Mouse (Mus musculus) adipocyte (in vitro differentiated cells): ENCODE measurements around the gene Ccl5.
A peak's percentile ranks its signal among the peaks of the same experiment; 100 is the strongest.
"Not testable (repeated sequence)": the region's sequence is repeated elsewhere in the genome, so short reads cannot be mapped to it uniquely, and the experiment has no call there.

Experiments used
- DNase-seq: peaks from one replicate; pipeline ENCODE4 v3.0.0-alpha.2; 2016; ENCODE audit warnings: low spot score

The Ccl5 gene

GRCm38 (mm10) chr11:83530360-83530759 lies at the start of gene Ccl5:
Gene Ccl5 (minus strand): TSS chr11:83530518.
- no peak for DNase-seq

DNA sequence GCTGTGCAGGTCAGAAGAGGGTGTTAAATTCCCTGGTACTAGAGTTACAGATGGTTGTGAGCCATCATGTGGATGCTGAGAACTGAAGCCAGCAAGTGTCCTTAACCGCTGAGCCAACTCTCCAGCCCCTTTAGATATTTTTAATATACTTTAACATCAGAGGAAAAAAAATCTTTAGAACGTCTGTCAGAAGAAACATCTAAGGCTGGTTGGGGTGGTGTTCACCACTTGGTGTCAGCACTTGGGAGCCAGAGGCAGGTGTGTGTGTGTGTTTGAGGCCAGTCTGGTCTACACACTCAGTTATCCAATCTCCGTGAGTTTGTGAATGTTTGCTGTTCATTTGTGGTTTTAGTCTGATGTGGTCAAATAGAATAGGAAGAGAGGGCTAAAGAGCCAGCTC lies 48.7 kb upstream of the Ccl5 start:
- DNase-seq = no peak

DNA sequence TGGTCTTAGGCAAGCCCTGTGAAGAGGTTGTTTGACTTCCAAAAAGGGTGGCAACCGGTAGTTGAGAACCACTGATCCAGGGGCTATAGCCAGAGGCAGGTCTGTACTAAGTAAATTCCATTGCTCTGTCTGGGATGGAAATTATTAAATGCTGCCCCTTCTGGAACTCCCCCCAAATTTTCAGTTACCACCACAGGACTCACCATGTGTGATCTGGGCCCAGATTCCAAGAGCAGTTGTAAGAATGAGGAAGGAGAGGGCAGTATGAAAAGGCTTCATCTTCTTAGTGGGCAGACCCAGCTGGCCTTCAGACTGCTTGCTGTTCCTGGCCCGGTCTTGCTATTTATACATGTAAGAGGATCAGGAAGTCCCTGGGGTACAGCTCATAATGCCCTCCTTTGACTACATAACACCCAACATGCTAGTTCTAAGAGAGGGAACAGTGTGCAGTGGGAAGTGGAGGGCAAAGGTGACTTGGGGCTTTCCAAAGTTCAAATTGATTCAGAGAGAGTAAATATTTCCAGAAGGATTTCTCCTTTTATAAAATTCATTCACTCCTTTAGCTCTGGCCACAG lies 48.0 kb upstream of the Ccl5 start, which contains the start of gene Ccl9:
TSS of gene Ccl9 (minus strand) at position 451 of the 575 bp plus-strand sequence.
- DNase-seq = peak; percentile 32

DNA sequence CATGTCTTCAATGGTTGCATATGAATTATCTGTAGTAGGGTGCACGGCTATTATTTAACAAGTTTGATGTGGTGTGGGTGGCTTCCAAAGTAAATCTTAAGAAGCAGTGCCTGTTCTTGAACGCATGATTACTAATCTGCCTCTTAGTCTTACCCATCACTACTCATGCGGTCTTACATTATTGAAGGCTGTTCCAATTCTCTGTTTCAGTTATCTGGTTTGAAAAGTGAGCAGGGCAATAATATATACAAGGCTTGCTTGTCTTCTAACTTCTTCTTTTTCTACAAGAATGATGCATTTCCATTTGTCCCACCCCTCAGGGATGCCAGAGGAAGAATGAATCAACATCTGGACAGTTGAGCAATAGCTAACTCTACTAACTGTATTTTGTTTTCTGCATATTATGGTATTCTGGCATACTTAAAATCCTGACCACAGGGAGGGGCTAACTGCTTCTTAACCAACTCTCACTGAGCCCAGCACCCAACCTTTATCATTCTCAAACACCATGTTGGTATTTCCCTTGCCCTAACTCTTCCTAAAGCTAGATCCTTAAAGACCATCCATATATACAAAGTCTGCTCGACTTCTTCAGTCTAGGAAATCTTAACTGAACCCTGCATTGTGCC lies 46.7 kb upstream of the Ccl5 start:
- peak; percentile 68 for DNase-seq

DNA sequence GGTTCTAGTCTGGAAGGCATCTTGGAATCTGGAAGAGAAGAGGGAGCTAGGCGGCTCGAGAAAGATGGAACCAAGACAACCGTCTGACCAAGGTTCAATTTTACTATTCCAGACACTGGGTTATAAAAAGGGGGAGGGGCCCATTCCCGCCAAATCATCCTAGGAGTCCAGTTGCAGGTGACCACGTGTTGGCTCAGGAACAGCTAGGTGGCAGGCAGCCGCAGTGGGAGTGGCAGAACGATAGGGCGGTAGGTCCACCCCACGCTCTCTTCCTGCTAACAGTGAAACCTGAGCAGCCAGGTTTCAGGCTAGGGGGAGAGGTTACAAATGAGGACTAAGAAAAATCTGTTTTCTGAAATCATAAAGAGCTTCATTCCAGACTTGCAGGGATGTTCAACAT lies 42.5 kb upstream of the Ccl5 start:
- DNase-seq = no peak

- DNase-seq = peak; percentile 64
Observed at GRCm38 (mm10) chr11:83572223-83572622, 41.9 kb upstream of the Ccl5 start.

DNA sequence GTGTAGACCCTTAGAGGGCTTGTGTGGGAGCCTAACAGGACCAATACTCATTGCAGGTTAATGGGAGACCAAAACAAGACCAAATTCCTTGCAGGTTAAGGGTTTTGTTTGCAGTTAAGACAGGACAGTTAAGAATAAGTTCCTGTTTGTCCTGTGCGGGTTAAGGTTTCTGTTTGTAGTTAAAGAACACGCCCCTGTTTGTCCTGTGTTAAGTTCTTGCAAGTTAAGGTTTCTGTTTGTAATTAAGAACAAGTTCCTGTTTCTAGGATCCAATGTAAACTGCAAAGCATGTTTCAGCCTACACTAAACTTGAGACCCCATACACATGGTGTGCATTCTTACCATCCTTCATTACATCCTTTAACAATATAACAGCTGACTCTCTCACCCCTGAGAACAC lies 39.9 kb upstream of the Ccl5 start:
- no peak for DNase-seq

DNA sequence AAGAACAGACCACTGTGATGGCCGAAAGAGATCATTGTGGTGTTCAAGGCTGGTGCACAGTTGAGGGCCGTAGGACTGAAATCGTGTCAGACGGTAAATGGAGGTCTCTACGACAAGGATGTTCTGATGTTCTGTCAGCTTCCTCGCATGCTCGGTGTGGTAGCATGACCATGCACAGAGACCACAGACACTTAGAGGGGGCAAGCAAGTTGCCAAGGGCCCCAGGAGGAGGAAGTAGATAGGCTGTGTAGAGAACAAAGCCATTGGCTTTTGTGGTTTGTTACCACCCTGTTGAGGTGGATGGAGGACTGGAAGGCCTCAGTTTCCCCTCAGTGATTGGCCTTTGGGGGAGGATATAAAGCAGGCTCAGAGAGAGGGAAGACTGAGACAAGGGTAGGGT lies 38.9 kb upstream of the Ccl5 start:
- no peak for DNase-seq

DNA sequence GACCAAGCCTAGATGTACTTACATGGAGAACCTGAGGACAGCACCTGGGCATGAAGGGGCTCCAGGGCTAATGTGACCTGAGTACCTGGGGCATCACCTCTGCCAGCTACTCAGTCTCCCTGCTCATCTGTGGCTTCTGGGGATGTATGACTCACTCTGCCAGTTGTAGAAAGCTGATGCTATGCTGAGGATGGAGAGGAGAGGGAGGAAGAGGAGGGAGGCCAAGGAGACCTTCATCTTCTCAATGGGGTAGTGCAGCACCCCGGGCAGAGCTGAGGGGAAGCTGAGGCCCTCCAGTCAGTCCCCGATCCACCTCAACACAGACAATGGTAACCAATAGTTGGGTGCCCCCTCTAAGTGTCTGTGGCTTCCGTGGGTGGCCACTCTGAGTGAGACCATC lies 38.5 kb upstream of the Ccl5 start:
- DNase-seq = no peak

- DNase-seq = peak; percentile 66
Observed at GRCm38 (mm10) chr11:83568061-83568460, 37.7 kb upstream of the Ccl5 start.

DNA sequence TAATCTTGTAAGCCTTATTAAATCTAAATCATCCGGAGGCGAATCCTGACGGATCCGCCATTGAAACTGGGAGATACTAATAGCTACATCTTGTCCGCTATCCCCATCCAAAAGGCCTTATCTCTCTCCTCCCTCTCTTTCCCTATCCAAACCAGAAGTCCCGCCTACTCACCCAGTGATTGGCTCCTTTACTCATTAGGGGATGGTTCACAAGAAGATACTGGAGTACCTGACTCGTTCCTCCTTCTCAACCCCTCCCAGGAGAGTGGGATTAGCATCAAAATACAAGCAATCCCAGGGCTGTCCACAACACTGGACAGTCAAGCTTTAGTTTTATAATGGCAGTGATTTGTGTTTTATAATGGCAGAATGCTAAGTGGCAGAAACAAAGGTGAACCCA lies 37.0 kb upstream of the Ccl5 start:
- no peak for DNase-seq

DNA sequence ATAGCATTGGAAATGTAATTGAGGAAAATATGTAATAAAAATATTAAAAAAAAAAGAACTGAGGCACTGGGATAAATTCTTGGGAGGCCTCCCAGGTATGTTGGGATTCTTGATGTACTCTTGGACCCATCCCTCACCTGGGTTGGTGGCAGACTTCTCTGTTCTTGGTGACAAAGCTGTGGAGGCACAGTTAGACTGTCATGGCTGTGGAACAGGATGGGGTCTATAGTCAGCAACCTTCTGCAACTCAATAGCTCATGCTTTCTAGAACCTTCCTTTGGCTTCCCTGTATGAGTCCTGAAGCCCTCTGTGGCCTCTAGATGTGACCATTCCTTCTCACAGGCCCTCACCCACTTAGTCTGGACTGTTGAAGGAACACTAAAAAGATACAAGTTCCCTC lies 36.3 kb upstream of the Ccl5 start:
- no peak for DNase-seq

DNA sequence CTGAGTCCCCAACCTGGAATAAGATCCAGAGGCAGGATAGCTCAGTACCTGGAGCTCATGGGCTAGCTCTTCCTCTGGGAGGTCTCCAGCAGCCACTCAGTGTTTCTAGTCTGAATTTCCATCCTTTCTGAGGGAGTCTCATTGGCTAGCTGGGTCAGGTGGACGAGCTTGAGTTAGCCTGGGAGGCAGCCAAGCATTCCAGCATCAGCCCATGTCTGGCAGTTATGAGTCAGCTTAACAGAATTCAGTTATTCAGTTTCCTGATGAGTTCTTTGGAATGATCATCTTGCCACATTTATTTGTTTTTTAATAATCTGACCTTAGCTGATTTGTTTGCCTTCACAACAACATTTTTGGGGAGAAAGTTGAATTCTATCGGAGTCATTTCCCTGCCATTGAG lies 33.4 kb upstream of the Ccl5 start:
- DNase-seq = peak; percentile 88

GRCm38 (mm10) chr11:83562311-83562887 lies 32.1 kb upstream of the Ccl5 start:
- DNase-seq = no peak

GRCm38 (mm10) chr11:83560405-83560804 lies 30.1 kb upstream of the Ccl5 start:
- DNase-seq = no peak

GRCm38 (mm10) chr11:83557074-83557473 lies 26.8 kb upstream of the Ccl5 start:
- no peak for DNase-seq

DNA sequence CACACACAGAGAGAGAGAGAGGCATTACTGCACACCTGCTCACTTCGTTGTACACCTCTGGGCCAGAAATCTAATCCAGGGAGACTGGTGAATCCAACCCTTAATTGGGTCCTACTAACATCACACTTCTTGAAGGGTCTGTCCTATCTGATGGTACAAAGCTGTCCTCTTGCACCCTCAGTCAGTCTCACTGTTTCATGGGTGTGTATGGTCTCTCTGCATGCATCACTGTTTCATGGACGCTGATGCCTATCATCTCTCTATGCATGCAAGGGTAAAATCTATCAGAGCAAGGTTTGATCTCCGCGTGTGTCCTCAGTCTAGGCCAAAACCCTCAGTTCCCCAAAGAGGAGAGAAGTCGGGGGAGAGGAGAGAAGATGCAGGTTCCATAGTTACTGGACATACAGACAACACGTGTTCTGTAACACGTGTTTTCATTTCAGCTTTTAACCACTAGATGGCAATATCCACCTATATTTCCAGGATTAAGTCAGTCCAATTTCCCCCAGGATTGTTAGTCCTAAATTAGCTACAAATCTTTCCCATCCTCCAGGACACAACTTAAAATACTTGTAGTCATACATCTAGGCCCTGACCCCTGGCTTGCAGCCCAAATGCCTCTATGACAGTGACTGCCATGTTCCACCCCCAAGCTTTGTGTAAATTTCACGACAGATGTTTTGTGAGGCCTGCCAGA lies 25.9 kb upstream of the Ccl5 start:
- DNase-seq = peak; percentile 87

GRCm38 (mm10) chr11:83551668-83552067 lies 21.4 kb upstream of the Ccl5 start:
- no peak for DNase-seq

GRCm38 (mm10) chr11:83551037-83551436 lies 20.7 kb upstream of the Ccl5 start:
- DNase-seq = not testable (repeated sequence)

GRCm38 (mm10) chr11:83550186-83550632 lies 19.9 kb upstream of the Ccl5 start:
- no peak for DNase-seq

DNA sequence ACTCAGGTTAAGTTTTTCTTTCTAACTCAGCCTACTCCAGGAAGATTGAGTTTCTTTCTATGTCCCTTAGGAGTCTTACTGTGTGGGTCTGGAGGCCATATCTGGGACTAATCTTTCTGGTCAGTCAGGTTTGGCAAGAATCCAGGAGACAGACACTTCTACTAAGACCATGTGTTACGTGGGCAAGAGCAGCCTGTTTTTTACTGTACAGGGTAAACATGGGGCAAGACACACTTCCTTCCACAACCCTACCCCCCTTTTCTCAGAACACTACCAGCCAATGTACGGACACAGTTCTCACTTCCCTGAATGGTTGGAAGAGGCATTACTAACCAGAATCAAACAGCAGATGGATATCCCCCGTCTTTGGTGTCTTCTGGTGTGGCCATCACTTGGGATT lies 13.9 kb upstream of the Ccl5 start:
- DNase-seq = peak; percentile 56

DNA sequence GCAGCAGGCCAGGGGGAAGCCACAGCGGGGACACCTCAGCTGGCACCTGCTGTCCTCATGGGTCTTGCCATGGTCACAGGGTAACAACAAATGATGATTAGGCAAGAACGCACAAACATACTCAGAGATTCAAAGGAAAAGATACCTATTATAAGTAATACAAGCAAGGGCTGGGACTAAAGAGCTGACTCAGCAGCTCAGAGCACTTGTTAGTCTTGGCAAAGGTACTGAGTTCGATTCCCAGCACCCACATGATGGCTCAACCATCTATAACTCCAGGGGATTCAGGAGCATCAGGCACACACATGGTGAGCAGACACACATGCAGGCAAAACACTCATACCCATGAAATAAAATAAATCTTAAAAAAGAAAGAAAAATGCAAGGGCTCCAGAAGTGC lies 11.1 kb upstream of the Ccl5 start:
- DNase-seq = no peak

GRCm38 (mm10) chr11:83540931-83541330 lies 10.6 kb upstream of the Ccl5 start:
- peak; percentile 52 for DNase-seq
